Mouse (Mus musculus) lung, adult 18-20 months (tissue): ENCODE results near the gene Tmem221.

ENCODE experiments used
- DNase-seq, 2 experiments: peaks; one replicate each; pipeline ENCODE4 v3.0.0; 2022; ENCODE audit warnings: mixed read lengths in 2 of 2

Tmem221 gene

GRCm38 (mm10) chr8:71507589-71508104 is 51.0 kb downstream of the Tmem221 start:
- DNase-seq, result peak; percentile 48 to 53

- DNase-seq, result no peak
Observed at GRCm38 (mm10) chr8:71505979-71506378, 52.7 kb downstream of the Tmem221 start.

GRCm38 (mm10) chr8:71505326-71505725 is 53.3 kb downstream of the Tmem221 start:
- no peak for DNase-seq

- DNase-seq, result no peak
Observed at GRCm38 (mm10) chr8:71504349-71504748, 54.3 kb downstream of the Tmem221 start.
